Mouse (Mus musculus) 3134 (cell line): ENCODE results near the gene Zfp607b.

ENCODE experiments used
- DNase-seq: peaks from one replicate; pipeline ENCODE4 v3.0.0-alpha.2; 2011; ENCODE audit warnings: low spot score; ENCODE audit not compliant: insufficient read length; ENCODE audit errors: extremely low read depth

The Zfp607b gene

GRCm38 (mm10) chr7:27688815-27689612, at the start of gene Zfp607b:
Gene Zfp607b (plus strand): TSS chr7:27689340.
- no peak for DNase-seq

- no peak for DNase-seq
Measured at GRCm38 (mm10) chr7:27644471-27644870, 44.7 kb upstream of the Zfp607b start.

- DNase-seq = no peak
Measured at GRCm38 (mm10) chr7:27646516-27646915, 42.6 kb upstream of the Zfp607b start.

- no peak for DNase-seq
Measured at GRCm38 (mm10) chr7:27647281-27648002, 41.7 kb upstream of the Zfp607b start.

GRCm38 (mm10) chr7:27649723-27650122, 39.4 kb upstream of the Zfp607b start:
- no peak for DNase-seq

GRCm38 (mm10) chr7:27650949-27651348, 38.2 kb upstream of the Zfp607b start:
- peak; percentile 48 for DNase-seq

- no peak for DNase-seq
Measured at GRCm38 (mm10) chr7:27653681-27654437, 35.3 kb upstream of the Zfp607b start, which contains the start of gene Ttc9b. Gene Ttc9b (plus strand): TSS chr7:27653915.

GRCm38 (mm10) chr7:27654607-27655276, 34.4 kb upstream of the Zfp607b start:
- DNase-seq = no peak

GRCm38 (mm10) chr7:27655545-27655944, 33.6 kb upstream of the Zfp607b start:
- DNase-seq = no peak

- DNase-seq = no peak
Measured at GRCm38 (mm10) chr7:27656600-27656999, 32.5 kb upstream of the Zfp607b start.

- no peak for DNase-seq
Measured at GRCm38 (mm10) chr7:27657824-27658395, 31.2 kb upstream of the Zfp607b start.

GRCm38 (mm10) chr7:27658712-27659663, 30.2 kb upstream of the Zfp607b start:
- no peak for DNase-seq

- no peak for DNase-seq
Measured at GRCm38 (mm10) chr7:27662038-27662437, 27.1 kb upstream of the Zfp607b start.

GRCm38 (mm10) chr7:27673064-27673574, 16.0 kb upstream of the Zfp607b start:
- DNase-seq = no peak

- no peak for DNase-seq
Measured at GRCm38 (mm10) chr7:27673575-27674131, 15.5 kb upstream of the Zfp607b start.

GRCm38 (mm10) chr7:27674195-27674521, 15.0 kb upstream of the Zfp607b start:
- DNase-seq = no peak

- peak; percentile 87 for DNase-seq
Measured at GRCm38 (mm10) chr7:27674522-27675221, 14.5 kb upstream of the Zfp607b start, which contains the start of gene Map3k10. Gene Map3k10 (minus strand): TSS chr7:27674598.

- no peak for DNase-seq
Measured at GRCm38 (mm10) chr7:27675222-27675612, 13.9 kb upstream of the Zfp607b start.
